Mouse (Mus musculus) heart, embryonic 15.5 days (tissue): ENCODE measurements around the gene Tardbp. TPM values are rescaled to one million over a fixed set of nuclear protein-coding genes. Genes with fewer than 3 reads are reported as not detected.
A peak's percentile ranks its signal among the peaks of the same experiment; 100 is the strongest.

Experiments
- ATAC-seq: fragments of 200-750 bp; cut with Nextera tagmentation; replicated peaks from 2 replicates; pipeline ENCODE4 v1.8.0; 2017; ENCODE audit warnings: low read depth, moderate TSS enrichment; ENCODE audit not compliant: insufficient number of reproducible peaks, insufficient read depth, low FRiP score
- H3K27ac ChIP-seq: fragments of 300-500 bp; sonication (generic); 2 replicates; pipeline ENCODE4 v1.5.1; 2015; ENCODE audit warnings: mild to moderate bottlenecking, inconsistent platforms
- H3K27me3 ChIP-seq: fragments of 300-500 bp; sonication (generic); 2 replicates; pipeline ENCODE4 v1.6.1; 2015; ENCODE audit warnings: inconsistent platforms
- H3K36me3 ChIP-seq: fragments of 300-500 bp; sonication (generic); 2 replicates; pipeline ENCODE4 v1.6.1; 2015; ENCODE audit warnings: mild to moderate bottlenecking, inconsistent platforms
- H3K4me1 ChIP-seq: fragments of 300-500 bp; sonication (generic); replicated peaks from 2 replicates; pipeline ENCODE4 v1.6.1; 2015; ENCODE audit warnings: inconsistent platforms
- H3K4me2 ChIP-seq: fragments of 300-500 bp; sonication (generic); 2 replicates; pipeline ENCODE4 v1.6.1; 2015; ENCODE audit warnings: inconsistent platforms, mild to moderate bottlenecking, moderate library complexity
- H3K4me3 ChIP-seq: fragments of 300-500 bp; sonication (generic); 2 replicates; pipeline ENCODE4 v1.5.1; 2015; ENCODE audit warnings: mild to moderate bottlenecking, inconsistent platforms
- H3K9ac ChIP-seq: fragments of 300-500 bp; sonication (generic); 2 replicates; pipeline ENCODE4 v1.6.1; 2015; ENCODE audit warnings: mild to moderate bottlenecking, inconsistent platforms
- H3K9me3 ChIP-seq: fragments of 300-500 bp; sonication (generic); replicated peaks from 2 replicates; pipeline ENCODE4 v1.6.1; 2016; ENCODE audit warnings: inconsistent platforms
- WGBS: fragments of 180-500 bp; shearing (Covaris S2); methylation state at CpG from one replicate; pipeline ENCODE4 v1.1.7; 2015; ENCODE audit warnings: mixed read lengths; 5-methylcytosine and 5-hydroxymethylcytosine counted together
- polyA plus RNA-seq: library from polyadenylated mRNA; unstranded; fragments of >200 nt; fragmentation: Nextera tagmentation; extraction: Ambion mirVana; gene quantifications from 2 replicates; pipeline ENCODE4 v1.2.1, GENCODE M21; 2015

Gene Tardbp
- polyA plus RNA-seq, 1 experiment from 2014 or later: 153 TPM

- H3K36me3 ChIP-seq: no peaks in the 10 kb centered on the region
- no peak overlapping the region for H3K4me3 ChIP-seq
- no peak for ATAC-seq
- no peak overlapping the region for H3K4me2 ChIP-seq
- H3K9ac ChIP-seq: no peak overlapping the region
- H3K4me1 ChIP-seq: no peaks in the 10 kb centered on the region
- 74% methylated on average over 2 of the region's 2 CpGs for WGBS
- H3K9me3 ChIP-seq: no peaks in the 10 kb centered on the region
- H3K27ac ChIP-seq: no peak overlapping the region
- no peaks in the 10 kb centered on the region; the same call in 1 of the 2 replicates for H3K27me3 ChIP-seq
Measured at GRCm38 (mm10) chr4:148635309-148635708, 8.5 kb upstream of the Tardbp start.

DNA sequence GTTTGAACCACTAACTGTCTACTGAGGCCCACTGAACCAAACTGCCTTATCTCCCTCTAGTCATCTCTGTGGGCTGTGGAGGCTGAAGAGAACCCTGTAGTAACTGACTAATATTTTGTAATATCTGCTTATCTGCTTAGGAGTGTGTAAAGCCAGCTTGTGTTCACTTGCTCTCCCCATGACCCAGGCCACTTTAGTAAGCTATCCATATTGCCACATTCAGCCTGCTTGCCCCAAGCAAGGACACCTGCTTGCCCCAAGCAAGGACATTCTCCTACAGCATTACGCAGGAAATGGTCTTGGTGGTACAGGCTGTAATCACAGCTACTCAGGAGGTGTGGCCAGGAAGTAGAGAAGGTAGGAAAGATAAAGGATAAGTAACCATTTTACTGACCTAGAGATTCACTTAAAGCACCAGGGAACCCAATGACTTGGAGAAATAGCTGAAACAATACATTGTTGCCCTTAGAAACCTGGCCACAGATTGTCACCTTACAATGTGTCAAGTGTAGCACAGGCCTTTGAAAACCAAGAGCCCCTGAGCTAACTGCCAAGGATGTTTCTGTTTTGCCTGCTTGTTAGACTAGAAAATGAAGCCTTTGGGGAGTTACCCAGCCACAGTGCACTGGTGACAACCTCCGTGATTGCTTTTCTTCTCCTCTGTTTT lies 6.7 kb upstream of the Tardbp start:
- Histone ChIP-seq H3K27ac (no peak overlapping the region), H3K9me3 (no peaks in the 10 kb centered on the region), H3K36me3 (no peaks in the 10 kb centered on the region), H3K4me3 (no peak overlapping the region), H3K4me2 (no peak overlapping the region), H3K27me3 (no peaks in the 10 kb centered on the region; the same call in 1 of the 2 replicates), H3K4me1 (no peaks in the 10 kb centered on the region), H3K9ac (no peak overlapping the region)
- ATAC-seq: no peak
- 59% methylated on average over 2 of the region's 2 CpGs for WGBS

- Histone ChIP-seq H3K36me3 (no peaks in the 10 kb centered on the region), H3K9me3 (no peaks in the 10 kb centered on the region), H3K4me3 (no peak overlapping the region), H3K9ac (no peak overlapping the region), H3K27me3 (no peaks in the 10 kb centered on the region), H3K27ac (no peak overlapping the region), H3K4me2 (no peak overlapping the region), H3K4me1 (peaks cover 3% of the 10 kb centered on the region; the same call in 1 of the 2 replicates)
- no peak for ATAC-seq
- 58% methylated on average over 3 of the region's 3 CpGs for WGBS
Measured at GRCm38 (mm10) chr4:148632013-148632692, 5.3 kb upstream of the Tardbp start.

DNA sequence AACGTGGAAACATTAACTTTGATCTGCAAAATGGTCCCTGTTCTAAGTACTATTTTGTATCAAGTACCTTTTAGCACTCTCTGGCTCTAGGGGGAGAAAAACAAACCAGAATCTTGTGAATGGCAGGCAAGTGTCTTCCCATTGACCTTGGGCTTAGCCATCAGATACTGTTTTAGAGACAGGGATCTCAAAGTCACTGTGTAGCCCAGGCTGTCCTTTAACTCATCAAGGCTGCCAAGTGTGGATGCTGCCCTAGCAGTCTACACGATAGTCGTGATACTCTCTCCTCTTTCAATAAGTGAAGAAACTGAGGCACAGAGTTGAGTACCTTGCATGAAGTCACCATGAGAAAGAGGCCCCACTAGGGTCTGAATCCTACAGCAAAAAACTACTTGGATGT lies 427 bp upstream of the Tardbp start:
- Histone ChIP-seq H3K27ac (peak overlapping the region; percentile 95), H3K27me3 (no peaks in the 10 kb centered on the region), H3K36me3 (peaks cover 28% of the 10 kb centered on the region)

GRCm38 (mm10) chr4:148625756-148626622 lies 830 bp downstream of the Tardbp start:
- peak; percentile 63 for ATAC-seq
- Histone ChIP-seq H3K36me3 (peaks cover 41% of the 10 kb centered on the region), H3K4me3 (peak overlapping the region; percentile 88), H3K4me2 (peak overlapping the region; percentile 69), H3K9me3 (no peaks in the 10 kb centered on the region), H3K27ac (peak overlapping the region; percentile 95), H3K27me3 (no peaks in the 10 kb centered on the region), H3K9ac (peak overlapping the region; percentile 98), H3K4me1 (peaks cover 35% of the 10 kb centered on the region)
- WGBS: under 1% methylated on average over 57 of the region's 57 CpGs

More for the DNA sequence above, 427 bp upstream of the Tardbp start:
- Histone ChIP-seq H3K9me3 (no peaks in the 10 kb centered on the region), H3K4me1 (peaks cover 32% of the 10 kb centered on the region), H3K4me2 (peak overlapping the region; percentile 69), H3K9ac (peak overlapping the region; percentile 98; the same call in 1 of the 2 replicates), H3K4me3 (peak overlapping the region; percentile 88)
- ATAC-seq: no peak
- WGBS: 61% methylated on average over 3 of the region's 3 CpGs

DNA sequence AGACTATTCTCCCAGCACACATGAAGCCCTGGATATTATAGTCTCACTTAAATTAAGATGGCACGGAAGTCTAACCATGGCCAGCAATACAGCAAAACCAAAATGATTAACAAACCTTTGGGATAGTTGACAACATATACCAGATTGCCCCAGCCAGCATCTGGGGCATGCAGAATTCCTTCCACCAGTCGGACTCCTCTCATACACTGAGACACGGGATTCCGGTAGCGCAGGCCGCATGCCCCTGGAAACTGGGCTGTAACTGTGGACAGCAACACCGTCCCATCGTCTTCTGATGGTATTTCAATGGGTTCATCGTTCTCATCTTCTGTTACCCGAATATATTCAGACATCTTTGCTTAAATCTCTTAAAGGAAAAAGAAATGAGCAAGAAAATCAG lies 1.8 kb downstream of the Tardbp start:
- Histone ChIP-seq H3K9me3 (no peaks in the 10 kb centered on the region), H3K36me3 (peaks cover 49% of the 10 kb centered on the region), H3K9ac (no peak overlapping the region; the same call in 1 of the 2 replicates), H3K4me1 (peaks cover 35% of the 10 kb centered on the region), H3K4me2 (peak overlapping the region; percentile 69), H3K4me3 (peak overlapping the region; percentile 88), H3K27me3 (no peaks in the 10 kb centered on the region), H3K27ac (no peak overlapping the region)
- no peak for ATAC-seq
- WGBS: 75% methylated on average over 10 of the region's 10 CpGs

GRCm38 (mm10) chr4:148623609-148624008 lies 3.2 kb downstream of the Tardbp start:
- no peak for ATAC-seq
- 88% methylated on average over 4 of the region's 4 CpGs for WGBS
- no peak overlapping the region for H3K4me3 ChIP-seq
- H3K9ac ChIP-seq: no peak overlapping the region
- H3K4me2 ChIP-seq: no peak overlapping the region
- no peaks in the 10 kb centered on the region for H3K27me3 ChIP-seq
- no peak overlapping the region for H3K27ac ChIP-seq
- peaks cover 63% of the 10 kb centered on the region for H3K36me3 ChIP-seq
- H3K4me1 ChIP-seq: peaks cover 35% of the 10 kb centered on the region
- H3K9me3 ChIP-seq: no peaks in the 10 kb centered on the region

- no peak for ATAC-seq
- peaks cover 39% of the 10 kb centered on the region for H3K4me1 ChIP-seq
- no peaks in the 10 kb centered on the region for H3K27me3 ChIP-seq
- 94% methylated on average over 4 of the region's 4 CpGs for WGBS
- peaks cover 69% of the 10 kb centered on the region for H3K36me3 ChIP-seq
- no peak overlapping the region for H3K4me2 ChIP-seq
- H3K4me3 ChIP-seq: no peak overlapping the region
- H3K9me3 ChIP-seq: no peaks in the 10 kb centered on the region
- H3K27ac ChIP-seq: no peak overlapping the region
- H3K9ac ChIP-seq: no peak overlapping the region
Measured at GRCm38 (mm10) chr4:148622485-148622884, 4.3 kb downstream of the Tardbp start.

DNA sequence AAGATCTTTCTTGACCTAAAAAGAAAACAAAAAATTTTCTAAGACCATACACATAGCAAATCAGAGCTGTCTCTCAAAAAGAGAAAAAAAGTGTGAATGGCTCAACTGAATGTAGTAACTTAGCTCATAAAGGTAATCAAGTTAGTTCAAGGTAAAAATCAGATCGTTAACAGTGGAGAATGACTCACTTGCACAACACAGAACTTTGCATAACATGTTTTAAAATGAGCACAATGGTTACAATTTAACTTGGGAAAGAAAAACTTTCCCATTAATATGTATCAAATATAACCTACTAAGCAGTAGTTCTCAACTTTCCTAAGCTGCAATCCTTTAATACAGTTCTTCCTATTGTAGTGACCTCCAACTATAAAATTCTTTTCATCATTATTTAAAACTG lies 6.1 kb downstream of the Tardbp start:
- Histone ChIP-seq H3K4me2 (no peak overlapping the region), H3K9me3 (no peaks in the 10 kb centered on the region), H3K36me3 (peaks cover 85% of the 10 kb centered on the region), H3K4me3 (no peak overlapping the region), H3K27ac (no peak overlapping the region), H3K4me1 (peaks cover 34% of the 10 kb centered on the region), H3K9ac (no peak overlapping the region), H3K27me3 (no peaks in the 10 kb centered on the region)
- WGBS: 94% methylated on average over 1 of the region's 1 CpGs
- no peak for ATAC-seq

- Histone ChIP-seq H3K9ac (no peak overlapping the region), H3K9me3 (no peaks in the 10 kb centered on the region), H3K4me3 (no peak overlapping the region), H3K4me1 (peaks cover 28% of the 10 kb centered on the region), H3K27me3 (no peaks in the 10 kb centered on the region), H3K36me3 (peaks cover 91% of the 10 kb centered on the region), H3K4me2 (no peak overlapping the region), H3K27ac (no peak overlapping the region)
- ATAC-seq: no peak
- WGBS: 89% methylated on average over 1 of the region's 1 CpGs
Measured at GRCm38 (mm10) chr4:148619805-148620204, 7.0 kb downstream of the Tardbp start.

GRCm38 (mm10) chr4:148613738-148614137 lies 13.1 kb downstream of the Tardbp start:
- ATAC-seq: no peak
- no peak overlapping the region for H3K4me2 ChIP-seq
- 86% methylated on average over 9 of the region's 9 CpGs for WGBS
- no peaks in the 10 kb centered on the region for H3K27me3 ChIP-seq
- H3K4me1 ChIP-seq: peaks cover 17% of the 10 kb centered on the region
- H3K27ac ChIP-seq: no peak overlapping the region
- H3K4me3 ChIP-seq: no peak overlapping the region
- H3K9ac ChIP-seq: no peak overlapping the region
- no peaks in the 10 kb centered on the region for H3K9me3 ChIP-seq
- H3K36me3 ChIP-seq: peaks cover 48% of the 10 kb centered on the region
